9 mouse cellular contexts compared by ENCODE assay signal in the genomic region with DNA sequence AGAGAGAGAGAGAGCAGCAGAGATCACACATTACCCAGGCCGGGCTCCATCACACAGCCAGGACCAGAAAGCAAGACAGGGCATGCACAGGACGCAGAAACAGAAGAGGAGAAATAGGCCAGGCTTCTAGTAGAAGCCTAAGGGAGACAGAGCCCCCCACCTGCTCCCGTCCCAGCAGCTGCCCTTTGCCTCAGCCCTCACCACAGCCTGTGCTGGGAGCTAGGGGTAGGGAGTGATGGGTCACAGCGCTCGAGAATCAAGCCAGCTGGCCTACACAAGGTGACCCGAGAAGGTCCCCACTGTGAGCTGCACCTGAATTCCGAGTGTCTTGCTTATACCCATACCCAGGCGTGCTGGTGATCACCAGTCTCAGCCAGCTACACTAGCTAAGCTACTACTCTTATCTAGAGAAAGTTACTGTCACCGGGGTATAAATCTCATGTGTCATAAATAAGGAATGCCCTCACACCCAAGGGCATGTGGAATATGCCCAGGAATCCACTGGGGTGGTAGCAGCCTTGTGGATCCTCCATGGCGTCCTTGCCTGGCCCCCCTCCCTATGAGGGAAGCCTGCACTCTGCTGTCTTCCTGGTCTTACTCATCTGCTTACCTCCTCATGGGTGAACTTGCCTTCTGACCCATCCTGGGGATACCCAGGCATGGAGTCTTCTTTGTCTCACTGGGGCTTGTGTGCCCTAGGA.
A peak's percentile ranks its signal among the peaks of the same experiment; 100 is the strongest.
DNase-seq lines count a peak whose midpoint lies in the region; ATAC-seq and TF ChIP-seq lines count a peak whose summit lies in the region.
"Had no signal": no experiment of that assay in that cellular context is flagged by ENCODE, and none has a peak within 500 bp of the region (broad histone marks: within the 10 kb centered on the region; RNA-seq: fewer than 3 reads in every experiment).

No protein-coding gene starts in this region.

- H3K27ac ChIP-seq in lung, embryonic 14.5 days (ENCODE audit: low read depth) = peak overlapping the region; percentile 82
- peak overlapping the region; percentile 80 for H3K27ac ChIP-seq in intestine, embryonic 14.5 days (ENCODE audit: low read depth)
- peak overlapping the region; percentile 48; the same call in 1 of the 2 replicates for H3K27ac ChIP-seq in stomach, embryonic 14.5 days (ENCODE audit: low read length)

- H3K4me3 ChIP-seq in lung, embryonic 14.5 days (ENCODE audit: low read depth, low read length) = no peak overlapping the region
- no peak overlapping the region for H3K4me3 ChIP-seq in intestine, embryonic 14.5 days (ENCODE audit: low read depth, low read length)
- H3K4me3 ChIP-seq in stomach, embryonic 14.5 days (ENCODE audit: low read depth, low read length) = no peak overlapping the region

- WGBS in lung, embryonic 14.5 days = 72% methylated on average over 10 of the region's 10 CpGs
- 66% methylated on average over 10 of the region's 10 CpGs for WGBS in intestine, embryonic 14.5 days
- WGBS in stomach, embryonic 14.5 days = 78% methylated on average over 10 of the region's 10 CpGs

- no peaks in the 10 kb centered on the region for H3K36me3 ChIP-seq in lung, embryonic 14.5 days (ENCODE audit: insufficient read depth)
- H3K36me3 ChIP-seq in intestine, embryonic 14.5 days (ENCODE audit: control insufficient read depth, insufficient read depth, low read length) = peaks cover 9% of the 10 kb centered on the region
- no peaks in the 10 kb centered on the region for H3K36me3 ChIP-seq in stomach, embryonic 14.5 days (ENCODE audit: control insufficient read depth, insufficient read depth, low read length)

- no peak for TF ChIP-seq CTCF in lung, embryonic 14.5 days (IDR thresholded peaks at IDR 0.05; ENCODE audit: low read depth)

- H3K9ac ChIP-seq in lung, embryonic 14.5 days = no peak overlapping the region
- no peak overlapping the region for H3K9ac ChIP-seq in intestine, embryonic 14.5 days (ENCODE audit: low read length)
- H3K9ac ChIP-seq in stomach, embryonic 14.5 days (replicated peaks; ENCODE audit: low read depth, low read length) = no peak overlapping the region

- no peak for DNase-seq in cerebellum, adult 18-20 months
- DNase-seq in lung, embryonic 14.5 days = no peak
- no peak for DNase-seq in lung, postnatal 14 days
- DNase-seq in intestine, embryonic 14.5 days (ENCODE audit: low spot score) = no peak
- DNase-seq in embryo, embryonic 9.5 days (ENCODE audit: extremely low spot score) = no peak
- no peak for DNase-seq in testis, postnatal 10 days (ENCODE audit: low spot score)
- DNase-seq: B cell, adult 2 months had no signal

- H3K4me1 ChIP-seq in lung, embryonic 14.5 days (ENCODE audit: insufficient read depth) = peaks cover 26% of the 10 kb centered on the region
- peaks cover 30% of the 10 kb centered on the region for H3K4me1 ChIP-seq in intestine, embryonic 14.5 days (replicated peaks; ENCODE audit: control insufficient read depth, insufficient read depth, low read length)
- peaks cover 19% of the 10 kb centered on the region; the same call in 1 of the 2 replicates for H3K4me1 ChIP-seq in stomach, embryonic 14.5 days (ENCODE audit: control insufficient read depth, insufficient read depth, low read length)

- peak; percentile 0; the same call in 1 of the 2 replicates for ATAC-seq in cerebellum, adult (ENCODE audit: insufficient number of reproducible peaks, low FRiP score, low TSS enrichment)
- ATAC-seq in lung, embryonic 14.5 days (ENCODE audit: insufficient read depth) = no peak; the same call in 1 of the 2 replicates
- no peak for ATAC-seq in intestine, embryonic 14.5 days (replicated peaks; ENCODE audit: low FRiP score, low TSS enrichment, low read depth)
- ATAC-seq in stomach, embryonic 14.5 days (ENCODE audit: insufficient number of reproducible peaks, insufficient read depth, low FRiP score, low read depth) = no peak

- H3K4me2 ChIP-seq in lung, embryonic 14.5 days = no peak overlapping the region; the same call in 1 of the 2 replicates
- no peak overlapping the region for H3K4me2 ChIP-seq in intestine, embryonic 14.5 days (ENCODE audit: low read length)
- no peak overlapping the region for H3K4me2 ChIP-seq in stomach, embryonic 14.5 days (replicated peaks; ENCODE audit: low read depth, low read length)

- no peaks in the 10 kb centered on the region for H3K9me3 ChIP-seq in lung, embryonic 14.5 days (ENCODE audit: low read depth, low read length)
- H3K9me3 ChIP-seq in intestine, embryonic 14.5 days (ENCODE audit: control insufficient read depth, low read length) = no peaks in the 10 kb centered on the region
- no peaks in the 10 kb centered on the region for H3K9me3 ChIP-seq in stomach, embryonic 14.5 days (ENCODE audit: control insufficient read depth, low read depth, low read length)

- no peaks in the 10 kb centered on the region for H3K27me3 ChIP-seq in lung, embryonic 14.5 days (ENCODE audit: insufficient read depth, low read length)
- no peaks in the 10 kb centered on the region for H3K27me3 ChIP-seq in intestine, embryonic 14.5 days (replicated peaks; ENCODE audit: control insufficient read depth, insufficient read depth, low read length)
- H3K27me3 ChIP-seq in stomach, embryonic 14.5 days (ENCODE audit: control insufficient read depth, insufficient read depth, low read length) = no peaks in the 10 kb centered on the region
